Mouse (Mus musculus) spleen, adult 2 months (tissue): ENCODE measurements around the gene Siglece. TPM values are rescaled to one million over a fixed set of nuclear protein-coding genes. Genes with fewer than 3 reads are reported as not detected.
A peak's percentile ranks its signal among the peaks of the same experiment; 100 is the strongest.

Source experiments
- DNase-seq, 2 experiments: peaks; one replicate each; pipeline versions ENCODE4 v3.0.0 to v3.0.0-alpha.2; 2012 to 2021; ENCODE audit warnings: low spot score in 2 of 2, low read depth in 1 of 2
- H3K27ac ChIP-seq: fragments of 200-500 bp; 2 replicates; pipeline ENCODE4 v1.5.1; 2012; ENCODE audit warnings: low read length, inconsistent platforms; ENCODE audit not compliant: insufficient read depth
- H3K27me3 ChIP-seq: fragments of 200-500 bp; 2 replicates; pipeline ENCODE4 v1.6.1; 2012; ENCODE audit warnings: mild to moderate bottlenecking, moderate library complexity, low read length, inconsistent platforms; ENCODE audit not compliant: control insufficient read depth, insufficient read depth
- H3K36me3 ChIP-seq: fragments of 200-500 bp; 2 replicates; pipeline ENCODE4 v1.6.1; 2012; ENCODE audit warnings: mild to moderate bottlenecking, low read length, inconsistent platforms; ENCODE audit not compliant: control insufficient read depth, insufficient read depth
- H3K4me1 ChIP-seq: fragments of 200-500 bp; 2 replicates; pipeline ENCODE4 v1.6.1; 2011; ENCODE audit warnings: inconsistent platforms; ENCODE audit not compliant: control insufficient read depth, insufficient read depth, insufficient read length
- H3K4me3 ChIP-seq: fragments of 200-500 bp; 2 replicates; pipeline ENCODE4 v1.5.1; 2011; ENCODE audit warnings: mild to moderate bottlenecking, inconsistent platforms; ENCODE audit not compliant: insufficient read depth, insufficient read length; ENCODE audit errors: extremely low read depth
- CTCF ChIP-seq: fragments of 200-500 bp; IDR thresholded peaks from 2 replicates; pipeline ENCODE4 v1.5.1; 2011; ENCODE audit warnings: mild to moderate bottlenecking, inconsistent platforms; ENCODE audit not compliant: insufficient read depth, insufficient read length, insufficient replicate concordance; ENCODE audit errors: extremely low read depth
- POLR2A ChIP-seq: fragments of 200-500 bp; IDR thresholded peaks from 2 replicates; pipeline ENCODE4 v1.6.1; 2011; ENCODE audit warnings: low read depth, low read length, inconsistent platforms
- WGBS: fragments of 180-500 bp; shearing (Covaris S2); methylation state at CpG from one replicate; pipeline ENCODE4 v1.1.7; 2018; 5-methylcytosine and 5-hydroxymethylcytosine counted together
- polyA plus RNA-seq: library from polyadenylated mRNA; depleted of rRNA; stranded (reverse); fragments of >200 nt; gene quantifications from 2 replicates; pipeline ENCODE4 v1.2.3, GENCODE M21; 2012; rRNA removed

The Siglece gene
- polyA plus RNA-seq, 1 experiment: 25.6 TPM

DNA sequence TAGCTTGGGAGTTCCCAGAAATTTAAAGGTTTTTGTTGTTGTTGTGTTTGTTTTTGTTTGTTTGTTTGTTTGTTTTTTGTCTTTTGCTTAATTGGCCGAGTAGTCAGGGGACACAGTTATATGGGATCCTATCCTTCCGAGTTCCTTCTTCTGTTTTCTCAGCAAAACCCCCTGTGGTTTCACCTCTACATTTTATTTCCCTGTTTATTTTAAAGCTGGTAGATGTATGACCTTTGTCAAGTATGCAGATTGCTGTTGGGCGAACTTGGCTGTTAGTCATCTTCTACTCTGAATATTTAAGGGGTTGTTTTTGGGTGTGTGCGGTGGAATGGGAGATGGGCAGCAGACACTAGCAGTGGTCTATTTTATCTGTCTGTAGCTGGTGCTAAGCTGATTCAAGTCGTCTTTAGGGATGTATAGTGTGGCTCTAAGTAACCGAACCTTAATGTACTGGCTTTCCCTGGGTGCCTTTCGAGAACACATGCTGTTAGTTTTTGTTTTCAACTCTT lies 51.6 kb downstream of the Siglece start:
- H3K36me3 ChIP-seq: no peaks in the 10 kb centered on the region
- no peak overlapping the region for H3K4me3 ChIP-seq
- no peak overlapping the region for H3K27ac ChIP-seq
- DNase-seq: no peak
- no peaks in the 10 kb centered on the region for H3K27me3 ChIP-seq
- H3K4me1 ChIP-seq: no peaks in the 10 kb centered on the region
- WGBS: 67% methylated on average over 7 of the region's 7 CpGs
- TF ChIP-seq CTCF: no peak
- no peak for TF ChIP-seq POLR2A

DNA sequence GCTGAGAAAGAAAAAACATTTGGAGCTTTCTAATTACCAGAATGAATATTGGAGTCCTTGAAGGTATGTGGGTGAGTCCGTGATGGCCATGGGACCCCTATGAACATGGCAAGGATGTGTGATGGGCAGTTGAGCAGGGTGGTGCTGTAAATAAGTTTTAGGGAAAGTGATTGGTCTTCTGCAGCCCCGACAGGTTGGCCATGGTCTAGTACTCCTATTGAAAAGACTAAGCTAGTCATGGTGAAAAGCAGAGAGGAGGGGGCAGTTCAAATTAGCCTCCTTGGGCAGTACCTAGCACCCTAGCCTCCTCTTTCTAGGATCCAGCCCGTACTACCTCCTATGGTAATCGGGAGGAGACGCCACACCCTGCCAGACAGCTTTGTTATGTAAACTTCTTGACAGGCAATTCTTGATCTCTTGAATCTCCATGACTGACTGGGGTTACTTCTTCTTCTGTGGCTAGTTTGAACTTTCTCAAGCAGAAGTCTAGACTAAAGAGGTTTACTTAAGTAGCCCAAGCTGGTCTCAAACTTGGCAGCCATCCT lies 52.1 kb downstream of the Siglece start:
- no peaks in the 10 kb centered on the region for H3K4me1 ChIP-seq
- no peak for TF ChIP-seq CTCF
- no peak for TF ChIP-seq POLR2A
- 47% methylated on average over 5 of the region's 5 CpGs for WGBS
- no peaks in the 10 kb centered on the region for H3K27me3 ChIP-seq
- no peaks in the 10 kb centered on the region for H3K36me3 ChIP-seq
- H3K4me3 ChIP-seq: no peak overlapping the region
- H3K27ac ChIP-seq: no peak overlapping the region
- DNase-seq: no peak

- Histone ChIP-seq H3K36me3 (no peaks in the 10 kb centered on the region), H3K27ac (no peak within 1 kb of the TSS), H3K27me3 (no peaks in the 10 kb centered on the region), H3K4me1 (no peaks in the 10 kb centered on the region), H3K4me3 (no peak within 1 kb of the TSS)
- peak; percentile 9 to 11 for DNase-seq
- no peak for TF ChIP-seq POLR2A
- no peak for TF ChIP-seq CTCF
- WGBS: 23% methylated on average over 41 of the region's 41 CpGs
Measured at GRCm38 (mm10) chr7:43606896-43607742, 52.8 kb downstream of the Siglece start, which contains the start of gene Zfp819. Gene Zfp819, plus strand, starts transcription at chr7:43607169.

GRCm38 (mm10) chr7:43601884-43602283 lies 58.1 kb downstream of the Siglece start:
- no peak for DNase-seq
- Histone ChIP-seq H3K27me3 (no peaks in the 10 kb centered on the region), H3K36me3 (no peaks in the 10 kb centered on the region), H3K4me3 (no peak overlapping the region), H3K4me1 (no peaks in the 10 kb centered on the region), H3K27ac (no peak overlapping the region)
- TF ChIP-seq POLR2A (no peak), CTCF (no peak)
- WGBS: 70% methylated on average over 5 of the region's 5 CpGs

Other genes starting within 250 kb of the Siglece start
- 0.12 and 0.18 TPM in 2 replicates for gene Lim2, start 232.5 kb downstream of the Siglece start, polyA plus RNA-seq
- gene Nkg7, start 223.1 kb downstream of the Siglece start, polyA plus RNA-seq: 97.1 and 102 TPM in 2 replicates
- gene Cldnd2, start 219.4 kb downstream of the Siglece start, polyA plus RNA-seq: 0.26 TPM in 1 of 2 replicates, not detected in the other
- gene Etfb, start 216.1 kb downstream of the Siglece start, polyA plus RNA-seq: 37.8 and 39.1 TPM in 2 replicates
- gene Gm45233, start 216.0 kb downstream of the Siglece start, polyA plus RNA-seq: not detected in 2 replicates
- gene Vsig10l, start 197.0 kb downstream of the Siglece start, polyA plus RNA-seq: 3.8 and 4.8 TPM in 2 replicates
- 0.23 and 0.25 TPM in 2 replicates for gene Iglon5, start 170.1 kb downstream of the Siglece start, polyA plus RNA-seq
- not detected in 2 replicates for gene 4931406B18Rik, start 154.2 kb downstream of the Siglece start, polyA plus RNA-seq
- 16.0 and 19.2 TPM in 2 replicates for gene Cd33, start 115.7 kb downstream of the Siglece start, polyA plus RNA-seq
- gene Zfp658, start 97.9 kb downstream of the Siglece start, polyA plus RNA-seq: 1.4 and 1.6 TPM in 2 replicates
- gene Zfp719, start 80.6 kb downstream of the Siglece start, polyA plus RNA-seq: 0.78 and 1.5 TPM in 2 replicates
- gene Zfp819, start 53.0 kb downstream of the Siglece start, polyA plus RNA-seq: 0.06 TPM in 1 of 2 replicates, not detected in the other
- gene Ceacam18, start 25.5 kb downstream of the Siglece start, polyA plus RNA-seq: not detected in 2 replicates
- gene Ctu1, start 11.9 kb upstream of the Siglece start, polyA plus RNA-seq: 8.9 and 11.4 TPM in 2 replicates
- not detected in 2 replicates for gene Klk14, start 30.3 kb upstream of the Siglece start, polyA plus RNA-seq
- gene Klk13, start 52.4 kb upstream of the Siglece start, polyA plus RNA-seq: 0.04 TPM in 1 of 2 replicates, not detected in the other
- gene Klk12, start 108.7 kb upstream of the Siglece start, polyA plus RNA-seq: not detected in 2 replicates
- gene Klk11, start 114.4 kb upstream of the Siglece start, polyA plus RNA-seq: not detected in 2 replicates
- 0.16 TPM in 1 of 2 replicates, not detected in the other for gene Klk10, start 120.9 kb upstream of the Siglece start, polyA plus RNA-seq
- gene Klk9, start 131.7 kb upstream of the Siglece start, polyA plus RNA-seq: not detected in 2 replicates
- gene Klk8, start 137.4 kb upstream of the Siglece start, polyA plus RNA-seq: 12.3 and 13.5 TPM in 2 replicates
- not detected in 2 replicates for gene Klk7, start 151.1 kb upstream of the Siglece start, polyA plus RNA-seq
- not detected in 2 replicates for gene Klk6, start 164.3 kb upstream of the Siglece start, polyA plus RNA-seq
- not detected in 2 replicates for gene Klk5, start 181.8 kb upstream of the Siglece start, polyA plus RNA-seq
- not detected in 2 replicates for gene Klk4, start 221.0 kb upstream of the Siglece start, polyA plus RNA-seq